Mouse (Mus musculus) megakaryocyte-erythroid progenitor cell, adult 5-6 weeks (primary cell): ENCODE data around the gene Pknox1. TPM values are rescaled to one million over a fixed set of nuclear protein-coding genes. Genes with fewer than 3 reads are reported as not detected.
"Not testable (repeated sequence)": the region's sequence is repeated elsewhere in the genome, so short reads cannot be mapped to it uniquely, and the experiment has no call there.

Experiments
- ATAC-seq: replicated peaks from 2 replicates; pipeline ENCODE4 v1.8.0; 2016; ENCODE audit warnings: mild to moderate bottlenecking, inconsistent platforms; ENCODE audit not compliant: severe bottlenecking, poor library complexity, low FRiP score, low TSS enrichment
- total RNA-seq, 2 experiments: library from RNA; stranded (forward) in 1 of 2; stranded (reverse) in 1 of 2; fragments of 200-1000, 215-1000 nt in 1 of 2; fragments of >200 nt in 1 of 2; fragmentation: Nextera tagmentation in 1 of 2; gene quantifications; 2 replicates each; pipeline ENCODE4 v1.2.3; 2014 to 2017

The Pknox1 gene
- total RNA-seq (2014; fragmentation: Nextera tagmentation) = 18.5 and 35.2 TPM in 2 replicates
- total RNA-seq (2017) = 15.8 and 18.2 TPM in 2 replicates

DNA sequence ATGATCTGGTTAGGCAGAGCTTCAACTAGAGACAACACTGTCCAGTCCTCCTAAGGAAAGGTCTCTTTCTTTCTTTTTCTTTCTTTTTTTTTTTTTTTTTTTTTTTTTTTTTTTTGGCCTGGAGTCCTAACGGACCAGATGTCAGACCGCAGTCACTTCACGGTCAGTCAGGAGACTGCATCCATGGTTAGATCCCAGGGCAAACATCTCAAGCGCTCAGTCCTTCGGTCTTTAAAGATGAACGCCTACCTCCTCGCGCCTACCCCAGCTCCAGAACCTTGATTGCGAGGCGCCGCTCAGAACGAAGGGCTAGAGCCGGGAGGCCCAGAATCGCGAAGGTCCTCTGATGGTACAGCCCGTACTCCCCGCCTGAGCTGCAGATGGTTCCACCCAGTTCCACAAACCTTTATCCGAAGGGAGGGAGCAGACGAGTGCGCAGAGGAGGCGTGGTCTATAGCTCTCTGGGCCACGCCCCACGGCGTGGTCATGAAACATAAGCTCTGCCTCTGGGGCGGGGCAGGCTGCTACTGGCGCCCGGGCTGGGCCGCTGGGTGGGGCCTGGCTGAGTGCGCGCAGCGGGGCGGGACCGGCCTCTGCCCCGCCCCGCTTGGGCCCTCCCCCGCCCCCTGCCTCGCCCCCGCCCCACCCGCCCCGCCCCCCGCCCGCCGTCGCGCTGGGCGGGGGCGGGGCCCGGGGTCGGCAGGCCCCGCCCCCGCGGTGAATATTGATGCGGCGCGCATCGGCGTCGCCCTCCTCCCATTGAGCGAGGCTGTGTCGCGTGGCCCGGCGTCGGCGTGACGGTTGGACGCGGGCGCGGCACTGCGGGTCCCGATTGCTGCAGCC, at the start of gene Pknox1:
TSS of gene Pknox1 (plus strand) at position 720 of the 843 bp plus-strand sequence.
- peak; percentile 93 for ATAC-seq

DNA sequence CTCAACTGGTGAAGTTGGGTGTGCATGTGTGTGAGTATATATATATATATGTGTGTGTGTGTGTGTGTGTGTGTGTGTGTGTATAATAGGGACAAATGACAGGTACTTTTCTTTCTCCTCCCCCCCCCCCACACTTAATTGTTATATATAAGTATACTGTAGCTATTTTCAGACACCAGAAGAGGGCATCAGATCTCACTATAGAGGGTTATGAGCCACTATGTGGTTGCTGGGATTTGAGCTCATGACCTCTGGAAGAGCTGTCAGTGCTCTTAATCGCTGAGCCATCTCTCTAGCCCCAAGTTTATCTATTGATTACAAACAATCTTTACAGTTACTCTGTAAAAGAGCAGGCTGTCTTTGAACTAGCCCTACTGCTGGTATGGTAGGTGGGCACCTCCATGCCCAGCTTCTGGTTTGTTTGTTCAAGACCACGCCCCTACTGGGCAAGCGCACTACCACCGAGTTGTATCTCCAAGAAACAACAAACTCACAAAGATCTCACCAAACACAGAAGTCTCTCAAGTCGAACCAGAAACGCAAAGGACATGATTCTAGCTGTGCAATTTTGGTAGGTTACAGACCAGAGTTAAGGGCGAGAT, 45.1 kb upstream of the Pknox1 start:
- peak; percentile 51; the same call in 1 of the 2 replicates for ATAC-seq

DNA sequence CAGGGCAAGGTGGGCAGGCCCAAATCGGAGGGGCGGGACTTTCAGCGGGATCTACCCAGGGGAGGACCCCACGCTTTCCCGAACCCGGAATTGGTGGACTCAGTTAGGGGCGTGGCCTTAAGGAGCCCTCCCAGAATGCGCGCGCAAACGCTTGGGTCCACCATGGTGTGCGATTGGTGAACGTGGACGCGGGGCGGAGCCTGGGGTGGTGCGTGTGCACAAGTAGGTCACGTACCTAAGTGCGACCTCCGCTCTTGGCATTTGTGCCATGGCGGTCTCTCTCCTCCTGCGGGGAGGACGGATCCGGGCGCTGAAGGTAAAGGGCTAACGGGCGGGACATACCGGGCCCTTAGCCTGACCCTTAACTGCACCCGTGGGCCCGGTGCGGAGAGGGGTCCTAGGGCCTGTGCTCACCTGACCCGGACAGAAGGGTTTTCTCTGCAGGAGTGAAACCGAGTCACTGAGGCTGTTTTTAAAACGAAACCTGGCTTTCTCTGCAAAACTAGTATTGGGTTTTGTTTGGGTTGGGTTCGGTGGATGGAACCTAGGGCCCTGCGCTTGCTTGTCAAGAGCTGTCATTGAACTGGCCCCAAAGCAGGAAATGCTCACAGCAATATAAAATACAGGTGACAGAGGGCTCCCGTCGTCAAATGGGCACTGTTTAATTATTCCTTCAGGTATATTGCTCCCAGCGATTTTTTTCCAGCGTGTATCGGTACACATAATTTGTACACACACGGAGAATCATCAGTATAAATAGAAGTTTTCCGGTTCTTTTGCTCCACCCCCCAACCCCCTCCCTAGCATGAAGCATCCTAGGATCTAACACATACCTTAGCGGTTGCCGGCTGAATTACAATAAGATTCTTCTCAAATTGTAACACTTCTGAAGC, 44.3 kb upstream of the Pknox1 start, which contains the start of the genes Wdr4 and Ndufv3:
TSS of gene Wdr4 (minus strand) at position 35 of the 893 bp plus-strand sequence.
TSS of gene Ndufv3 (plus strand) at position 170 of the 893 bp plus-strand sequence.
- ATAC-seq = peak; percentile 99

DNA sequence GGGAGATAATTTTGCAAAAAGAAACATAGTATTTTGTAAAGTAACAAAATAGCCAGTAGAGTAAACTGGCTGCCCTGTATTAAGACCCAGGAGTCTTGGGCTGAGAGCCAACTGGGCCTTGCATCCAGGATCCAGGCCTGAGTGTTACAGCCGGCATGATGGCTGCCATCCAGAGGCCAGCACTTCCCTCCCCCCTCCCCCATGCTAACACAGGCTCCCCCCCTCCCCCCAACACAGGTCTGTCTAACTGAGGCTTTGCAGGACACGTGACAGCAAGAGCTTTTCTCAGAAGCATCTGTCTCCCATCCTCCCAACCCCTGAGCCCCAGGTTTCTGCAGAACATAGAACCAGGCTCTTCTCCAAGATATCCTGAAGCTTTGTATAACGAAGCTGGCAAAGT, 43.6 kb upstream of the Pknox1 start:
- ATAC-seq = no peak

DNA sequence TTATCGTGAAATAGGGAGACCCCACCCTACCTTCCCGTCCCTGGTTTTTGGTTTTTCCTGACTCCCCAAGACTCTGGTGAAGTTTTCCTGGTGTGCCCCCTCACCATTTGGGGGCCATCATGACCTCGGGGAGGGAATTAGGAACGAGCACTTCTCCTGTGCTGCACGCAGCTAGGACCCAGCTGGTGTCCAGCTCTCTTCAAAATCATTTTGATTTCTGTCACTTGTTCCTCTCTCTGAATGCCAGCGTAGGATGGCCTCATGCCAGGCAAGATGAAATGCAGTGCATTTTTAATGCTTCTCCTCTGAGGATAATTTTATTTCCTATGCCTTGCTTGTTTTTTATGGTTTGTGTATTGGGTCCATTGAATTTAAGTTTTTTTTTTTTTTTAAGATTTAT, 42.6 kb upstream of the Pknox1 start:
- no peak for ATAC-seq

DNA sequence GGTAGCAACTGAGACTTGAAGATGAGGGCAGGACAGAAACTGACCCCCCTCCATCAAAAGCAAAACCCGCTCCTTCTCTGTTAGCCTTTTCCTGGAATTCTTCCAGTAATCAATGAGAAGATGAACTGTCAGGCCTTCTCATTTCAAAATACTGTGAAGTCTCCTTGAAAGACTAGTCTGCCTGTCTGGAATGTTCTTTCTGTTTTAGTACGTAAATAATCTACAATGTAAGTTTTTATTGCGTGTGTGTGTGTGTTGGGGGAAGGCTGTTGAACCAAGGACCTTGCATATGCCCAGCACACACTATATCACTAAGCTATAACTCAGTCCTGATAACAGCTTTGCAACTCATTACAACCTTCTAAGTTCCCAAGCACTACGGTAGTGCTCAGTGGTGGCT, 39.4 kb upstream of the Pknox1 start:
- ATAC-seq = no peak

DNA sequence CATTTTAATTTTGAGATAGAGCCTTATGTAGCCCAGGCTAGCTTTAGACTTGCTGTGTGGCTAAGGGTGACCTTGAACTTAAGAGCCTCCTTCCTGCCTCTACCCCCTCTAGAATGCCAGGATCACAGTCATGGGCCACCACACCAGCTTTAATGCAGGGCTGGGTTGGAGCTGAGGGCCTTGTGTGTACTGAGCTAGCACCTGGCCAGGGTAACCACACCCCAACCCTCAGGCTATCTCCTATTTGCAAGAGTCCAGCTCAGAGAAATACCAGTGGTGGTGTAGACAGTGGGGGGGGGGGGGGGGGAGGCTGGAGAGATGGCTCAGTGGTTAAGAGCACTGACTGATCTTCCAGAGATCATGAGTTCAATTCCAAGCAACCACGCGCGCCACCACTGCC, 38.7 kb upstream of the Pknox1 start:
- ATAC-seq = 0 out of 2 replicates have a peak, but pooled peaks have one; percentile 37

DNA sequence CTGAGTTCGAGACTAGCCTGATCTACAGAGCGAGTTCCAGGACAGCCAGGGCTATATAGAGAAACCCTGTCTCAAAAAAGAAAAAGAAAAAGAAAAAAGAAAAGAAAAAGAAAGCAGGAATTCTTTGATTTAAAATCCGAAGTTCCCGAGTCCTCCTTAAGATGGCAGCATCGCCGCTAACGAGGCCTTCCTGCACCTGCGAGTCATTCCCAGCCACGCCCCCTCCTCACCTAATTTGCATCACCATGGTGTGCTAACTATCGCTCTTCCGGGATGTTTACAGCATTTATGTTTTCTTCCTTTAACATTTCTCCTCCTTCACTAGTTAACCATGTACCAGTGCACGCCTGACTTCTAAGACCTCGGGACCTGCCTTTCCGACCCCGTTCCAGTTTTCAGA, 35.2 kb upstream of the Pknox1 start:
- ATAC-seq = no peak

DNA sequence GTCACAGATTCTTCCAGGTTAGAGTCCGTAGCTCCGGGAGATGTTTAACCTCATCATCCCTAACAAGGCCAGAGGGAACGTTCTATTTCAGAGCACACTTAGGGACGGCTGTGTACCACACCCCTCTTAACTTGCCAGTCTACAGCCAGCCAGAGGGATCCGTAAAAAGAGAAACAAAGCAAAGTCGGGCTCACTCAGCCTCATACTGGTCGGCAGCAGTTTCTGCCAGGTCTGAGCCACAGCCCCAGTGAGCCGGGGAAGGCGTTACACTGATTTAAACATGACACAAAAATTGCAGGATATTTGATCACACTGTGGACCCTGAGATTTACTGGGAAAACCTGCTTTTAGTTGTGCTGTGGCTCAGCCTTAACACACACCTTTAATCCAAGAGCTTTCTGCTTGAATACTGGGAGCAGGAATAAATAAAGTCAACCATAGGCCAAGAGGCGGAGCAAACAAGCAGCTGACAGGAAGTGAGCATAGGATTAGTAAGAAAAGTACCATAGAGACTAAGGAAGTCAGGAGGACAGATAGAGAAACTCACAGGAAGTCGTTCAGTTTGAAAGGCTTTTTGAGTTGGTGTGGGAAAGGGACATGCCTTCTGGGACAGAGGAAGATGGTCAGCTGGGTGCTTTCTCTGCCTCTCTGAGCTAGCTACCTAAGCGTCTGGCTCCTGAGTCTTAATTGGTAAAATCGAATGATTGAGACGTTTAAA, 32.9 kb upstream of the Pknox1 start:
- no peak for ATAC-seq

DNA sequence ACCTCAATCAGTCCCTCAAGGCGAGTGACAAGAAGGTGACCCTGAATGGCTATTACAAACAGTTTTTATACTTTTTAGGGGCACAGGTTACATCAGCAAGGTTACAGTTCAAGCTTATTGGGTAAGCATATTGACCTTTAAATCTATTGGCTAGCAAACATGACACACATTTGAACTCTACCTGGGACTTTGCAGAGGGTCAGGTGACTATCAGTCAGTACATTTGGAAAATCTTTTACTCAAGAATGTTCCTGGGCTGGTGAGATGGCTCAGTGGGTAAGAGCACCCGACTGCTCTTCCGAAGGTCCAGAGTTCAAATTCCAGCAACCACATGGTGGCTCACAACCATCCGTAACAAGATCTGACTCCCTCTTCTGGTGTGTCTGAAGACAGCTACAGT, 32.2 kb upstream of the Pknox1 start:
- not testable (repeated sequence) for ATAC-seq

DNA sequence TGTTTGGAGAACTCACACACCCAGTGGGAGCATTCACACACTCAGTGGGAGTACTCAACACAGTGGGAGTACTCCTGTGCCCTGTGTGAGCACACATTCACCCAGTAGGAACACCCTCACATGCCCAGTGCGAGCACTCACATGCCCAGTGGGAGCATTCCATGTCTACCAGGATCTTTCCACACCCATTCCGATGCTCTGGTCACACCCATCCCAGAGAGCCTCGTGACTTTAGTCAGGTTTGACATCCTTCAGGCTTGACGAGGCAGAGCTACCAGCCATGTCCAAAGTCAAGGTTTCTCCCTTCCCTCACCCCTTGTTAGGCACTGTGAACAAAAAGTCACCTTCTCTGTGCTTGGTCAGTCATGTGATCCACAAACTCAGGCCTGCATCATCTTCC, 29.2 kb upstream of the Pknox1 start:
- 0 out of 2 replicates have a peak, but pooled peaks have one; percentile 18 for ATAC-seq

DNA sequence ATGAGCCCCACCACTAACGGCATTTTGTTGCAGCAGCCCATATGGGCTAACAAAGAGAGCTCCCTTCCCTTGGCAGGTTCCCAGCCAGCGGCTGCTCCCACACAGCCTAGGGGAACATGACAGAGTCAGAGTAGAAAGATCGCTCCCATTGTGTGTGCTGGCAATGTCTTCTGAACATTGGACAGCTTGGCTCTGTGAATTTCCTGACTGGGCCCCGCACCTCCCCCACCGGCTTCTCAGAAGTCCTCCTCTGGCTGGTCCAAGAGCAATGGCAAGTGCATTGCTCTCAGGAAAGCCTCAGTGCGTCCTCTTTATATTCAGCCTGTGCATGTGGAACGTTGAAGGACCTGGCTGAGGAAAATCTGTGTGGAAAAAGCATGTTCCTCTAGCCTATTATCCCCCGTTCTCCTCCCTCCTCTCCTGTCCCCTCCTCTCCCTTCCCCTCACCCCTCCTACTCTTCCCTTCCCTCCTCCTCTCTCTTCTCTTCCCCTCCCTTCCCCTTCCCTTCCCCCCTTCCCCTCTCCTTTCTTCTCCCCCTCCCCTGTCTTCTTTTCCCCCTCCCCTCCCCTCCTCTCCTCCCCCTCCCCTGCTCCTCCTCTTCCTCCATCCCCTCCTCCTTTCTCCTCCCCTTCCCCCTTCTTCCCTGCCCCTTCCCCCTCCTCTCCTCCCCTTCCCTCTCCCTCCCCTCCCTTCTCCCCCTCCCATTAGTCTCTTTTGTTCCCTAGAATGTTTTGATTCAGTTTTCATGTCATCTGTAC, 28.5 kb upstream of the Pknox1 start:
- no peak for ATAC-seq

DNA sequence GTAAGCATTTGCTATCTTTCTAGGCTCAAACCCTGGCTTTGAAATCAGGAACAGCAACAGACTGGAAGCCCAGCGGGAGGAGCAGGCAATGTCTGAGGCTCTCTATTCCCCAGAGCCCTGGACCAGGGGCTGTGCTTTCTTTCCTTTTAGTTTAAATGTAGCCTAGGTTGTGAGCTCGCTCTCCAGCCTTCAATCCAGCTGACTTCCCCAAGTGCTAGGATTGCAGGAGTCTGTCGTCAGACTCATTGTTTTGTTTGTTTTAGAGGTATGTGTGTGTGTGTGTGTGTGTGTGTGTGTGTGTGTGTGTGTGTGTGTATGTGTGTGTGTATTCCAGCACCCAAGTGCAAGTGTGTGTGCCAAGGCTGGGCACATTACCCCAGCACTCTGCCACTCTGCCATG, 24.4 kb upstream of the Pknox1 start:
- no peak for ATAC-seq

DNA sequence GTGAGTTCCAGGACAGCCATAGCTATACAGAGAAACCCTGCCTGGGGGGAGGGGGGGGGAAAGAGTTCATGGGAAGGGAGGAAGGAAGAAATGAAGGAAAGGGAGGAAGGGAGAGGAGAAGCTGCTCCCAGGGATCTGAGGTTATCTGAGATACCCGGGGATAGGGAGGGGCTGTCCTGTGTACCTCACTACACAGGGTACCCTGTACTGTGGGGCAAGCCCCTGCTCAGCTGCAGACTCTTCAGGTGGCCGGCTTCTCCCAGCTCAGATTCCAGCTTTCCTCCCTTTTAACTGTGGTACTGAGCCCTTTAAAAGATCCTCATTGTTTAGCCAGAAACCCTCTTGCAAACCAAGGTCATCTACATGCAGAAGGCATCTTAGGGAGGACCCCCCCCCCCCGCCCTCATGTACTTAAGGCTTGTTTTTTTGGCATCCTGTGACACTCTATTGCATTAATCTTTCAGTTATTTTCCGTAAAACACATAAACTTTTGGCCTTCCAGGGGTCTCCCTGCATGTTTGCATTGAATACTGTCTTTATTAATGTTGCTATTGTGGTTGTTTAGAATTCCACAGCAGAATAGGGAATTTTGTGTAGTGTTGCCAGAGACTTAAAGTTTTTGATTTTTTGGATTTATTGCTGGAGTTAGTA, 23.6 kb upstream of the Pknox1 start:
- ATAC-seq = no peak

DNA sequence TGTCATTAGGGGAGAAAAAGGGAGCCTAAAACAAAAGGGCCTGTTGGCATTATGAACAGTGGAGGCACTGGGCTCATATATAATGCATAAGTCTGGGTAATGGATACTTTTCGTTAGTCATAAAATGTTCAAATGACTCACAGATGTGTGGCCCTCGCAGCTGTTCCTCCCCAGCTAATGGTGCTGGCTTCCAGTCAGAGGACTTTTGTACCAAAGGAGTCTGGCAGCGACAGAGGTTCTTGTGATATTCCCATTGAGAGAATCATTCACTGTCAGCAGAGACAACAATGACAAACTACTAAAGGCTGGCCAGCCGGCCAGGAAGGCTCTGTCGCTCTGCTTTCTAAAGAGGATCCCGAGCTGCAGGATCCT, 23.1 kb upstream of the Pknox1 start:
- ATAC-seq = no peak

DNA sequence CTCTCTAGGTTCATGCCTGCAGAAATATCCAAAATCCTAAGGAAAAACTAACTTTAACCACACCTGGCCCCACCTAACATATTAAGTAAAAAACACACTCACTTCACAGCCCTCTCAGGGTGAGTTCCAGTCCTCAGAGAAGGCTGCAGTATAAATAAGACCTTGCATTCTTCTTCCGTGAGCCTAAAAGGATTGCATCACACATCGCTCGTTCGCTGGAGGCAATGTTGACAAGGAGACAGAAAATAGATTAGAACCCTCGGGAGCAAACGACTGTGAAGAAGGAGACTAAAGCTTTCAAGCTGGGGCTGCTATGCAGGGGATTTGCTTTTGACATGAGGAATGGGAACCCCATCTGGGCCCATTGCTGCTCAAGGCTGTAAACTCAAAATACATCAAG, 21.0 kb upstream of the Pknox1 start:
- ATAC-seq = no peak

DNA sequence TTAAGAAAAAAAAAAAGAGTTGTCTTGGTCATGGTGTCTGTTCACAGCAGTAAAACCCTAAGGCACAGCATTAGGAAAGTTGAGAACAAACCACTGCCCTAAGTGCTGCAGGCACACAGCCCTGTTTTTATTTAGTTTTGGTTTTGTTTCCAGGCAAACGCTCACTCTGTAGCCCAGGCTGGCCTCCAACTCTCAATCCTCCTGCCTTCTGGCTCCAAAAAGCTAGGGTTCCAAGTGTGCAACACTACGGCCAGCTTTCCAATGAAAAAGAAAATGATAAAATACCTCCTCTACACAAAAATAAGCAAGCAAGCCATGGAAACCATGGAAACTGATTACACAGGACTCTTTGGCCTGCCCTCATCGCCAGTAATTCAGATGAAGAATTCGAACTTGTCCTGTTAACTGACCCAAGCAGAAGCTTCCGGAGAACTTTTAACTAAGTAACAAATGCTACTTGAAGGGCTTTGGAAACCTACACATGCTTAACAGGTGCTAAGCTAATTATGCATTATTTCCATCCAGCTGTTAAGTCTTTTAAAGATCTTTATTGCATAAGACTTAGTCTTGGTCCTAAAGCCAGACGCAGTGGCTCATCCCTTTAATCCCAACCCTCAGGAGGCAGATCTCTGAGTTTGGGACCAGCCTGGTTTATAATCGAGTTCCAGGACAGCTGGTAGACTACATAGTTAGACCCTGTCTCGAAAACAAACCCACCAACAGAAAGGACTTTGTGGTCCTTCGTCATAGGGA, 17.9 kb upstream of the Pknox1 start:
- ATAC-seq = no peak
